Mouse (Mus musculus): ENCODE measurements around the gene Tgoln1.

Tgoln1 gene

DNA sequence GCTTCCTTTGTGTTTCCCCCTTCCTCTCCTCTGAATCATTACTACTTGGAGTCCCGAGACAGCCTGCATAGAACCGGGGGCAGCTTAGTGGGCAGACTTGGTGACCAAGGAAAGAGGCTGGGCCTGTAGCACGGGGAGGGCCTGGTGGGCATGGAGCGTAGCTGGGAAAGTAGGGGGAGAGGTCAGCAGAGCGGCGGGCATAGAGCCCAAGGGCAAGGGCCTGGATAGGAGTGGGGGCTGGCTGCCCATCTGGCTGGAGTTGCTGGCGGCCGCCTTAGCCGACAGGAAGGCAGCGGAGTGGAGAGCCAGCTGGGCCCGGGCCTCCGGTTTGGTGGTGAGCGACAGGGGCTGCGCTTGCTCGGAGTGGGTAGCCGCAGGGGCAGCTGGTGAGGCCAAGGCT, 10.5 kb upstream of the Tgoln1 start:
- DNase-seq = no peak

- DNase-seq = no peak
Observed at GRCm38 (mm10) chr6:72626391-72626790, 9.6 kb upstream of the Tgoln1 start.

DNA sequence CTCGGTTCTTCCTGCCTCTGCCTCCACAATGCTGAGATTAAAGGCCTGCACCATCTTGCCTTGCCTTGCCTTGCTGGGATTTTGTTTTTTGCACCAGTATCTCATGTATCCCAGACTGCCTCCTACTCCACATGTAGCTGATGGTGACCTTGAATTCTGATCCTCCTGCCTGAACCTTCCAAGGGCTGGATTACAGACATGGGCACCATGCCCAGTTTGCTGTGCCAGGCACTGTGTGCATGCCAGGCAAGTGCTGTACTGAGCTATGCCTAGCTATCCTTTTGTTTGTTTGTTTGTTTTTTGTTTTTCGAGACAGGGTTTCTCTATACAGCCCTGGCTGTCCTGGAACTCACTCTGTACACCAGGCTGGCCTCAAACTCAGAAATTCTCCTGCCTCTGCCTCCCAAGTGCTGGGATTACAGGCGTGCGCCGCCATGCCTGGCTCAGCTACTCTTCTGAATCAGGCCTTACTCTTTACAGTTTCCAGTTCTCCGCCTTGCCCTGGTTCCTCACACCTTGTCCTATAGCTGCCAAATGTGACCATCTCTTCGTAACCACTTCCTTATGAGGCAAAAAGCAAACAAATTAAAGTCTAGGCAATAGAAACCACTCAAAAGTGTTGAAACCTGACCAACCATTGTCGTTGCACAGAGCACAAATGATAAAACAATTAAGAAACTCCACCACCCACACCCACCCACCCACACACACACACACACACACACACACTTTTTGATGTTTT, 7.0 kb upstream of the Tgoln1 start:
- no peak for DNase-seq

DNA sequence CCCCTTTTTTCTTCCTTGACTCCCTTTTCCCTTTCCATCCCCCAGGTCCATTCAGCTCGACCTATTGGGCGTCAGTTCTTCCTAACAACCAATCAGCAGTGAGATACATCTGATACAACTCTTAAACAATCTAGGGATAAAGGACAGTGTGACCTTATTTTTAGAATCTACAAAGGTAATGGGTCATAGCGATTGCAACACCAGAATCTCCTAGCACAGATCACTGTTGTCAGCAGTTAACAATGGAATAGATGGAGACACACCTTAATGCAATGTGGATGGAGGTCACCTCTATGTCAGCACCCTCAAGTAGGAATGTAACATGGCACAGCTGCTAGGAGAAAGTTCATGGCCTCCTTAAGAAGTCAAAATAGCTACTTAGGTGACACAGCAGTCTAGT, 6.1 kb upstream of the Tgoln1 start:
- no peak for DNase-seq

DNA sequence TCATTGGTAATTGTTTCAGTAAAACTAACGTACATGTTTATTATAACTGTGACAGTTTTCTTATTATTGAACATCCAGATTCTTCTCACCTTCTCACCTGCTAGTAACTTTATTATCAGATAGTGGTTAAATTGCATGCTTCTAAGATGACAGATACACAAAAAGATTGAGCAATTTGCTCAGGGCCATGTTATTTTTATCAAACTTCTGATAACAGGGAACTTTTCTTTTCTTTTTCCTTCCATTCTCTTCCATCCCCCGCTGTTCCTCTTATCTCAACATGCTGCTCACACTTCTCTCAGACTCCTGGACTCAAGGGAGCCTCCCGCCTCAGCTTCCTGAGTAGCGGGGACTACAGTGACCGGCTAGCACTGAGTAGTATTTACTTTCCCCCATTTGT, 4.1 kb upstream of the Tgoln1 start:
- DNase-seq = no peak

DNA sequence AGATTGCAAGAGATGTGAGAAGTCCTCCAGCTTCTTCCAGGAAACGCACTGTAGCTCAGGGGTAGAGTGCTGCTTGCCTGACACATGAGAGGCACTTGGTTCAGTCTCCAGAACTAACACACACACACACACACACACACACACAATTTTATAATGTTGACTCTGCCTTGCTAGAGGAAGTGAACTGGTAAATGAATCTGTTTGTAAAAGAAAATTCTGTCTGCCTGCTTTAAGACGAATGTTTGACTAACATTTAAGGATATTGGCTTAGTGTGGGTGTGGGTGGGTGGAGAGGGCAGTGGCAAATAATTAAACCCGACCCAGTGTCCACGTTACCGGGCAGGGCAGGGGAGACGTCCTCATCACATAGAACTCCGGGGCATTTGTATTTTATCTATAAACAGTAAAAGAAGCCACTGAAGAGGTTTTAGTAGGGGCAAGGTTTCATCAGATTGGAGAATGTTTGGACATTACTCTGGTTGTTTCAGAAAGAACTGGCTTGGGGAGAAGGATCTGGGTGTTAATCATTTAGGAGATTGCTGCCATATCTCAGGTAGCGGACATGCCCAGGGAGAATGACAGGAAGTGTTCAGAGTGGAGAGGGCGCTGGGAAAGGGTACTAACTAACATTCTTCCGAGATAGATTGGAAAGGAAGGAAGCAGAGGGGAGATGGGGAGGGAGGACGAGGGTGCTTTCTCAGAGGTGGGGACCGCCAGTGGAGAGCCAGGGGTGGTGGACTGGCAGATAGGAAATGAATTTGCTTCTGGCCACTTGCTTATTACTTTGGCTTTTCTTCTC, 3.1 kb upstream of the Tgoln1 start:
- no peak for DNase-seq

DNA sequence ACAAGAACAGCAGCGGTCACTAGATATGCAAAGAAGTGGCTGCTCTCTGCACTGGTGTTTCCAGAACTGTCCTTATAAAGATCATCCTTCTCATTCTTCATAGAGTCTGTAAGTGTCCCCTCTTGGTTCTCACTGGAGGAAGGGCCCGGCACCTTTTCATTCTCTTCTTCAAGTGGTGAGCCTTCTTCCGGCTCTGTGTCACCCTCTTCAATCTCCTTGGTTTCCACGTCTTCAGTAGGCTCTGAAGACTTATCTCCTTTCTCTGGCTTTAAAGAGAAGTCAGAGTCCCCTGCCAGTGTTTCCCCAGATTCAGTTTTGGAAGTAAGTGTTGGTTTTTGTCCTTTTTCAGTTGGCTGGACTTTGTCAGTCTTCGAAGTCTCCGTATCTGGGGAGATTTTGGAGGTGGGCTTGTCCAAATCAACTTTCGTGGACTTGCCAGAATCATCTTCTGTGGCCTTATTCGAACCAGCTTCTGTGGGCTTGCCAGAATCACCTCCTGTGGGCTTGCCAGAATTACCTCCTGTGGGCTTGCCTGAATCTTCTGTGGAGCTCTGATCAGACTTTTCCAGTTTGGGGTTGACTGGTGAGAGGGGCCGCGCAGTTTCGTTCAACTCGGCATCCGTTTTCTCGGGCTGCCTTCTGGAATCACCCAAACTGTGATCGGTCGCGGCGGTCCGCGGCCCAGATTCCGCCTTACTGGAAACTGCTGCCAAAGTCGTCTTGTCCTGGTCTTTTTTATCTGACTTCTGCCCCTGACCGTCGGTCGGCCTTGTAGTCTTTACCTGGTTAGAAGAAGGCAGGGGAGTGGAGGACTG, 1.0 kb downstream of the Tgoln1 start:
- peak; percentile 42 for DNase-seq

DNA sequence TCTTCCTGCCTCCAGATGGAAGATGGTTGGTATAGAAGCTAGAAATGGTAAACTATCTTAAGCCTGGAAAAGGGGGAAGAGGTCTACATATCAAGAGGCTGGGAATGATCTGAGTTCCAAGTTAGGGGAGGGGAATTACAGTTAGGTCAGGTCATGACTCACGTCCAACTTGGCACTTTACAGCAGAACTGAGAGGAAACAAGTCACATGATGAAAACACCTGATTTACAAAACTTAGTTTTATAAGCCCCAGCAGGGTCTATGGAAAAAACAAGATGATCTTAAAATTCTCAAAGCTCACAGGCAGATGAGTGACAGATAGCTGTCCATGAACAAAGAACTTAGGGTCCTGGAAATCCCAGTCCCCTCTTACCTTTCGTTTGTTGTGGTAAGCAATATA, 1.6 kb downstream of the Tgoln1 start:
- no peak for DNase-seq

- no peak for DNase-seq
Observed at GRCm38 (mm10) chr6:72610261-72610660, 6.5 kb downstream of the Tgoln1 start.

- DNase-seq = no peak
Observed at GRCm38 (mm10) chr6:72608662-72609184, 8.1 kb downstream of the Tgoln1 start.

DNA sequence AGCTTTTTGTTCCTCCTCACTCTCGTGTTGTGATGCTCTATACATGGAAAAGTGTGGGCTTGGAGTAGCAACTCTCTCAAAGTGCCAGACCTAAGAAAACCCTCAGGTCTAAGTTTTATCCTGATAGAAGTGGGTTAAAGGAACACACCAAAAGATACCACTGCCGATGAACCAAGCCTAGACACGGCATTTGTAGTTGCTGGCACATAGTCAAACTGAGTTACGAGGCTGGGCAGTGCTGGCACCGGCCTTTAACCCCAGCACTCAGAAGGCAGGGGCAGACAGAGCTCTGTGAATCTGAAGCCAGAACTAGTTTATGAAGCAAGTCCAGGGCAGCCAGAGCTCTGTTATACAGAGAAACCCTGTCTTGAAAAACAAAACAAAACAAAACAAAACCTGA, 9.1 kb downstream of the Tgoln1 start:
- no peak for DNase-seq

- DNase-seq = no peak
Observed at GRCm38 (mm10) chr6:72607060-72607459, 9.7 kb downstream of the Tgoln1 start.

GRCm38 (mm10) chr6:72604066-72604465, 12.7 kb downstream of the Tgoln1 start:
- DNase-seq = no peak

DNA sequence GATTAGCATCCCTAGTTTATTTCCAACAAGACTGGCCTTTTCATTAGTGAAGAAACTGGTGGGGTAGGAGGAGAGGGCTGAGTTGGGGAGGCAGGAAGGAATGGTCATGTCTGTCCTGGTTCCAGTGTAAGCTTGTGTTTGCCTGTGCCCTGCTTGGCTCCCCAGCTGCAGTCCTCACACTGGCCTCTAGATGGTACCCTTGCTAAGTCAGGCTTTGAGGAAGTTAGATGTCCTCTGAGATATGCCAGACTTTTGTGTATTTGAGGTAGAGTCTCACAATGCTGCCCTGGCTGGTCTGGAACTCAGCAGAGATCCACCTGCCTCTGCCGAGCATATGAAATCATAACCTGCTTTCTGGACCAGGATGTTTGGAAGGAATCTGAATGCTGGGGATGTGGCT, 15.1 kb downstream of the Tgoln1 start:
- DNase-seq = peak; percentile 67

DNA sequence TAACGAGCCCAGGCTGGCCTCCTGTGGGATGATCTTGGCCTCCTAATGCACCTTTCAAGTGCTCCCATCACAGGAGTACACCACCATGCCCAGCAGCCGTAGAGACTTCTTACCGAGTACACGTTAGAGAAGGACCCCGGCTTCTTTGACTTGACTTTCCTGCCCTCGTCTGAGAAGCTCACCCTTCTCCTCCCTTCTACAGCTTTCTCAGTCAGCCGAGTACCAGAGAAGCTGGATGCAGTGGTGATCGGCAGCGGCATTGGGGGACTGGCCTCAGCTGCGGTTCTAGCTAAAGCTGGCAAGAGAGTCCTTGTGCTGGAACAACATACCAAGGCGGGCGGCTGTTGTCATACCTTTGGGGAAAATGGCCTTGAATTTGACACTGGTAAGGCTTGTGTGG, 16.0 kb downstream of the Tgoln1 start:
- no peak for DNase-seq

- DNase-seq = no peak
Observed at GRCm38 (mm10) chr6:72600216-72600615, 16.6 kb downstream of the Tgoln1 start.

DNA sequence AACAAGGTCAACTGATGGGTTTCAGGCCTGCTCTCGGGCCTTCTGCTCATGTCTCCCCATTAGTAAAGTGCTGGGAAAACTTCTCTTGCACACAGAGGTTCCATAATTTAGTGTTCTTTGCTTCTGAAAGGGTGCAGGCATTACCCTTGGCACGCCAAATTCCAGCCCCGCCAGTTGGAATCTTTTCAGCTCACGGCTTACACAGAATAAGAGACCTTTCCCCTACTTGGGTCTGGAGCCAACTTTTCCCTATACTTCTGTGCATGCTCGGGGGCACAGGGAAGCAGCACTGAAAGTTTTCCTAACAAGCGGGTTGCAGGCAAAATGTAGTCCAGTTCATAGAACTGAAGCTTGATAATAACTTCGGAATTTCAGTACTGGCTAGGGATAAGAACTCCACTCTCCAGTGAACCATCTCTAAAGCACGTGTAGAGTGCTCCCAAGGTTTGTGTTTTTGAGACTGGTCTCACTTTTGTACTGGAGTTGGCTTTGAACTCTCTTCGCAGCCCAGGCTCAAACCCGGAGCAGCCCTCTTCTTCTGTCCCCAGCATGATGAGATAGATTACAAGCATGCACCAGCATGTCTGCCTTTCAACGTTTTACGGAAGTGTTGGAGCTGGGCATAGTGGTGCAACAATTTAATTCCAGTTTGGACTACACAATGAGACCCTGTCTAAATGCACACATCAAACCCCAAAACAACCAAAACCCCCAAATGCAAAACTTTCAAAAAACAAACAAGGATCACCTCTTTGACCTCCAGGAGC, 17.8 kb downstream of the Tgoln1 start:
- peak; percentile 76 for DNase-seq

DNA sequence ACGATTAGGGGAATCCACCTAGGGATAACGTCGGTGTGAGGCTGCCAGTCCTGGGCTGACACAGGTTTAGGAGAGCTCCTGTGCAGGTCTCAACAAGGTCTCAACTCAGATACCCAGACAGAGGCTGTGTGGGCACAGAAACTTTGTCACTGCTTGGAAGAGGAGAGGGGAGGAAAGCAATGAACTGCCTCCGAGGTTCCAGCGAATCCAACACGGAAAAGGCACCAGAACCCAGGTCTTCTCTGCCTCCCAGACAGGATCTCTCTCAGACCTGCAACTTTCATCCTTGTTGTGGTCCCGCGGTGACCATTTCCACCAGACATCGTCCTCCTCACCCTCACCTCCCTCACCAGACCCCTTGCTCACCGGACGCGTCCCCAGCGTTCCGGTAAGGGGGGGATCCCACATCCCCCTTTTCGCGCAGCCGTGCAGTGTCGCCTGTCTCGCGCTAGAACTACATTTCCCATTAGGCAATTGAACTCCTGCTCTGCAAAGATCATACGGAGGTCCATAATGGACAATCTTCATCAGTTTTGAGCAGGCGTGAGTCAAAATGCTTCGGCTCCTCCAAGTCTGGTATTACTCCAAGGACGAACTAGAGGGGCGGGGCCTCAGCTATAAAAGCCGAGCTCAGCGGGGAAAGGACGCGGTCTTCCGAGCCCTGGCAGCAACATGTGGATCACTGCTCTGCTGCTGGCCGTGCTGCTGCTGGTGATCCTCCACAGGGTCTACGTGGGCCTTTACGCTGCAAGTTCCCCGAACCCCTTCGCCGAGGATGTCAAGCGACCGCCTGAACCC, 18.6 kb downstream of the Tgoln1 start, which contains the start of the genes Elmod3 and Retsat:
Gene Elmod3, minus strand, starts transcription at position 458 of the 798 bp plus-strand sequence.
Gene Retsat, plus strand, starts transcription at position 520 of the 798 bp plus-strand sequence.
- peak; percentile 93 for DNase-seq

DNA sequence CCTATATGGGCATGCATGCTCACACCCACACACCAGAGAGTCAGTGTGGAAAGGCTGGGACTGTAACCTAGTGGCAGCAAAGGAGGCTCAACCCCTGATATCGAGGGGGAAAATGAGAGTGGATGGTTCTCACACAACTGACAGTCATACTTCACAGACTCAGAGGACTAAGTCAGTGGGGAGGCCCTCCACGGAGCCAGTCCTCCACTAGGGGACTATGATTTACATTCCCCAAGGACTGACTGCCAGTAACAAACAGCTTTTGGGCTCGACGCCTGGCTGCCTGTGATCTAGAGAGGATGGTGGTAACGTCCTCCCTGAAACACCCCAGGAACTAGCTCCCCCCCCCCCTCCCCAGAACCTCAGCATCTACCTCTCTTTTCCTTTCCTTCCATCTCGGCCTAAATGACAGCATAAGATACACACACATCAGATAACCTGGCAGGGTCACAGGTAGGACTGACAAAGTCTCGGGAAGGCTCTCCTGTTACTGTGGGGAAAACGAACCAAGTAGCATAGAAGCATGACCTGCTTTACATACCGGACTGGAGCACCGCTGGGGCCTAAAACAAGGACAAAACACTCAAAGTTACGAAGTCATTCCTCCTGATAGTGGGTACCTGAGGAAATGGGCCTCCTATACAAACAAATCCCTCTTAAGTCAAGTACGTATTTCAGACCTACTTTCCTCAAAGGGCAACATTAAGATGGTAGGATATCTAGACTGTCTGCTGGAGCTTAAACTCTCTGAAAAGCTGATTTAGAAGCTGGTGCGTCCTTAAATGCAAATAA, 19.5 kb downstream of the Tgoln1 start:
- DNase-seq = peak; percentile 43

DNA sequence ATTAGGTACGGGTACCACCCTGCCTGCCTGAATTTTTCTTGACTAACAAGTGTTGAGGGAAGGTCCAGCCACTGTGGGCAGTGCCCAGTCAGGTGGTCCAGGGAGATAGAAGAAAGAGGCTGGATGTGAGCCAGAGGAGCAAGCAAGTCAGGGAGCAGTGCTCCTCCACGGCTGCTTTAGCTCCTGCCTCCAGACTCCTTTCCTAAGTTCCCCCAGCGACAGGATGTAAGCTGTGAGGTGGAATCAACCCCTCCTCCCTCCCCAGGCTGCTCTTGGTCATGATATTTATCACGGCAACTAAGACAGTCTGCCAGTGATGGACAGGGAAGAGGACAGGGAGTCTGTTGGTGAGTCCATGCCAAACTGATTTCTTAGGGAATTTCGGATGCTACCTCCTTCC, 22.9 kb downstream of the Tgoln1 start:
- no peak for DNase-seq
